Mouse (Mus musculus) neural tube, embryonic 15.5 days (tissue): Measurements from ENCODE around the gene Onecut3. TPM values are rescaled to one million over a fixed set of nuclear protein-coding genes. Genes with fewer than 3 reads are reported as not detected.

ENCODE experiments used
- ATAC-seq: fragments of 200-750 bp; cut with Nextera tagmentation; 2 replicates; pipeline ENCODE4 v1.8.0; 2017; ENCODE audit warnings: mild to moderate bottlenecking, moderate TSS enrichment, moderate library complexity; ENCODE audit not compliant: low FRiP score
- H3K27ac ChIP-seq: fragments of 300-500 bp; sonication (generic); replicated peaks from 2 replicates; pipeline ENCODE4 v1.5.1; 2015; ENCODE audit warnings: mild to moderate bottlenecking, inconsistent platforms
- H3K27me3 ChIP-seq: fragments of 300-500 bp; sonication (generic); replicated peaks from 2 replicates; pipeline ENCODE4 v1.6.1; 2015; ENCODE audit warnings: inconsistent platforms
- H3K36me3 ChIP-seq: fragments of 300-500 bp; sonication (generic); 2 replicates; pipeline ENCODE4 v1.6.1; 2015; ENCODE audit warnings: inconsistent platforms
- H3K4me1 ChIP-seq: fragments of 300-500 bp; sonication (generic); 2 replicates; pipeline ENCODE4 v1.6.1; 2015; ENCODE audit warnings: inconsistent platforms
- H3K4me2 ChIP-seq: fragments of 300-500 bp; sonication (generic); 2 replicates; pipeline ENCODE4 v1.6.1; 2015; ENCODE audit warnings: inconsistent platforms, mild to moderate bottlenecking, moderate library complexity
- H3K4me3 ChIP-seq: fragments of 300-500 bp; sonication (generic); replicated peaks from 2 replicates; pipeline ENCODE4 v1.5.1; 2015; ENCODE audit warnings: mild to moderate bottlenecking, inconsistent platforms
- H3K9ac ChIP-seq: fragments of 300-500 bp; sonication (generic); replicated peaks from 2 replicates; pipeline ENCODE4 v1.6.1; 2015; ENCODE audit warnings: mild to moderate bottlenecking, inconsistent platforms
- H3K9me3 ChIP-seq: fragments of 300-500 bp; sonication (generic); replicated peaks from 2 replicates; pipeline ENCODE4 v1.6.1; 2016; ENCODE audit warnings: inconsistent platforms
- WGBS: fragments of 180-500 bp; shearing (Covaris S2); methylation state at CpG from one replicate; pipeline ENCODE4 v1.1.7; 2015; ENCODE audit warnings: mixed read lengths; 5-methylcytosine and 5-hydroxymethylcytosine counted together
- polyA plus RNA-seq: library from polyadenylated mRNA; unstranded; fragments of >200 nt; fragmentation: Nextera tagmentation; extraction: Ambion mirVana; gene quantifications from 2 replicates; pipeline ENCODE4 v1.2.1, GENCODE M21; 2015

Gene Onecut3
- polyA plus RNA-seq, 1 experiment from 2014 or later = 1.0 TPM

DNA sequence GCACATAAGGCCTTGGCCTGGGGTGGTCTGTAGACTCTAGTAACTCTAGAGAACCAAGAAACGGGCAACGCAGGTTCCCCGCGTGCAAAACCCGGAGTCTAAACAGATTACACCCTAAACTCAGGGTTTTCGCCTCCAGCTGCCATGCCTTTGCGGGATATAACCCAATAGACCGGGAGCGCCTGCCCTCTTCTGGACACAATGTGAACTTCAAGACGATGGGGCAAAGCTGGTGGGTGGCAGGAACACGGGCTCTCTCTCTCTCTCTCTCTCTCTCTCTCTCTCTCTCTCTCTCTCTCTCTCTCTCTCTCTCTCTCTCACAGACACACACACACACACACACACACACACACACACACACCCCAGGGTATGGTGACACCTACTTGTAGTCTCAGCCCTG, 11.6 kb downstream of the Onecut3 start:
- no peak overlapping the region for H3K4me2 ChIP-seq
- H3K27me3 ChIP-seq = peaks cover 73% of the 10 kb centered on the region
- H3K4me3 ChIP-seq = no peak overlapping the region
- H3K36me3 ChIP-seq = no peaks in the 10 kb centered on the region
- ATAC-seq = no peak
- H3K27ac ChIP-seq = no peak overlapping the region
- H3K9ac ChIP-seq = no peak overlapping the region; the same call in 1 of the 2 replicates
- H3K4me1 ChIP-seq = 0 out of 2 replicates have a peak, but pooled peaks cover 7% of the 10 kb centered on the region
- no peaks in the 10 kb centered on the region for H3K9me3 ChIP-seq
- WGBS = under 1% methylated on average over 11 of the region's 11 CpGs

DNA sequence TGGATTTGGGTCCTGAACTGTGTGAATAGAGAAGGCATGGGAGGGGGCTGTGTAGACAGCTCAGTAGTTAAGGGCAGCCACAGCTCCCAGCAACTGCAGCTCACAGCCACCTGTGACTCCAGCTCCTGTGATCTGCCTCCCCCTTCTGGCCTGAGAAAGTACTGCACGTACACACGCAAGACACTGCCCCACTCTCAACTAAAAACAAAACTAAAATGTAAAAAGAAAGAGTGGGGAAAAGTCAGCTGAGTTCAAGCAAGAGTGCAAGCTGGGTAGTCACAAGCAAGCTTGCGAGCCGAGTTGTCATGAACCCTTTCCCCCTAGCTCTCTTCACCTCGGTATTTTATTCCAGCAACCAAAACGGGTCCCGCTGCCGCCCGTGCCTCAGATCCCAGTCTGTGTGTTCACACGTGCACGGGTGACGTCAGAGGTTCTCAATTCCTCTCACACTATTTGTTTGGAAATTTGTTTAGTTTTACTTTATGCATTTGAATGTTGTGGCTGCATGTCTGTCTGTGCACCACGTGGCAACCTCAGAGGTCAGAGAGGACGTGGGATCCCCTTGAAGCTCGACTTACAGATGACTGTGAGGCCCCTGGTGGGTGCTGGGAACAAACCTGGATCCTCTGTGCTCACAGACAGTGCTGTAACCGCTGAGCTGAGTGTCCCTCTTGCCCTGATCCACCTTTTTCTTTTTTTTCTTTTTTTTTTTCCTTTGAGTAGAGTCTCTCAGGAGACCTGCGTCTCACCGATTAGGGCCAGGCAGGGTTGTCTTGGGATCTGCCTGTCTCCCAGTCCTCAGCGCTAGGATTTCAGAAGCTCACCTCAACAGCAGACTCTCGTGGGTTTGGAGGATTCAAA, 15.0 kb downstream of the Onecut3 start:
- Histone ChIP-seq H3K4me1 (peaks cover 18% of the 10 kb centered on the region; the same call in 1 of the 2 replicates), H3K27ac (no peak overlapping the region), H3K9ac (no peak overlapping the region), H3K9me3 (no peaks in the 10 kb centered on the region), H3K27me3 (peaks cover 75% of the 10 kb centered on the region), H3K4me2 (peak overlapping the region; percentile 48), H3K4me3 (peak overlapping the region; percentile 13; the same call in 1 of the 2 replicates), H3K36me3 (no peaks in the 10 kb centered on the region)
- ATAC-seq = peak; percentile 58; the same call in 1 of the 2 replicates
- WGBS = 8% methylated on average over 20 of the region's 20 CpGs

DNA sequence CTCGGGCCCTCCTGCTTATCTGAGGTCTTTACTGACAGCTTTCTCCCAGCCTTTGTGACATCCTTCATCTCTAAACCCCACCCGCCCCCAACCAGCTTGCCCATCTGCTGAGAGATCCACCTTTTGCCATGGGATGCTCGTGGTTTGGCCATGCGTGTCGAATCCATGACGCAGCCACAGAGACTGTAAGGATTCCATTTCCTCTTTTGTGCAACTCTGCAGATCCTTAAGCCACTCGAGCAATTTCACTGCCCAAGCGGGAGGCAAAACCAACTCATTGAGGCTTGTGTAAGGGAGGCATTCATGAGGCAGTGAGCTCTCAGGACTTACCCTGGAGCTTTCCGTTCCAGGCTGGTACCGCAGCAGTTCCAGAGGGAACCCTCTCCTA, 15.6 kb downstream of the Onecut3 start:
- no peak for ATAC-seq
- Histone ChIP-seq H3K4me1 (peaks cover 18% of the 10 kb centered on the region; the same call in 1 of the 2 replicates), H3K9me3 (no peaks in the 10 kb centered on the region), H3K36me3 (no peaks in the 10 kb centered on the region), H3K27ac (no peak overlapping the region), H3K9ac (no peak overlapping the region), H3K4me2 (no peak overlapping the region), H3K27me3 (peaks cover 74% of the 10 kb centered on the region), H3K4me3 (no peak overlapping the region)
- WGBS = 53% methylated on average over 10 of the region's 10 CpGs

DNA sequence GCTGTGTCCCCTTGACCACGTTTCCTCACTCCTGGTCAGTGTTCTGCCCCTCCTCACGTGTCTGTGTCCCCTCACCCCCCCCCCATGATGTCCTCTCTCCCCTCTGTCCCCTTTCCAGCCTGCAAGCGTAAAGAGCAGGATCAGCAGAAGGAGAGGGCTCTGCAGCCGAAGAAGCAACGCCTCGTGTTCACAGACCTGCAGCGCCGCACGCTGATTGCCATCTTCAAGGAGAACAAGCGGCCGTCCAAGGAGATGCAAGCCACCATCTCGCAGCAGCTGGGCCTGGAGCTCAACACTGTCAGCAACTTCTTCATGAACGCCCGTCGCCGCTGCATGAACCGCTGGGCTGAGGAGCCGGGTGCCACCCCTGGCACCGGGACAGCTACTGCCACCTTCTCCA, 19.1 kb downstream of the Onecut3 start:
- Histone ChIP-seq H3K4me3 (peak overlapping the region; percentile 14; the same call in 1 of the 2 replicates), H3K27ac (no peak overlapping the region)

DNA sequence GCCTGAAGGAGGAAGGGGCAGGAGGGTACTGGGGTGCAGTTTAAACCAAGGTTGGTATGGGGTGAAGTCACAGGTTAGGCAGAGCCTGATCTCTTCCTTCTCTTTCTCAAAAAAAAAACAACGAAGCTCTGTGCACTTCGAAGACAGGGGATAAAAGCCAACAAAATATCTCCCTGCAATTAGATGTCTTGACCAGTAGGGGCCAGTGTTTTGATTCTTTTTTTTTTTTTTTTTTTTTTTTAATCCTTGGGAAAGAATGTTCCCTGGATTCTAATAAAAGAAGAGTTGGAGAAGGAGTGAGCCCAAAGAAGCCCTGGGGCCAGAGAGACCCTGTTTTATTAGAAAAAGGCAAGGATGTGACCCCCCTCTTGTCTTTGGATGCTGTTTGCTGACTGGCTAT, 24.7 kb downstream of the Onecut3 start:
- no peak overlapping the region for H3K27ac ChIP-seq
- H3K9me3 ChIP-seq = no peaks in the 10 kb centered on the region
- peaks cover 8% of the 10 kb centered on the region; the same call in 1 of the 2 replicates for H3K27me3 ChIP-seq
- 0 out of 2 replicates have a peak, but pooled peaks cover 3% of the 10 kb centered on the region for H3K4me1 ChIP-seq
- no peaks in the 10 kb centered on the region; the same call in 1 of the 2 replicates for H3K36me3 ChIP-seq
- 78% methylated on average over 2 of the region's 2 CpGs for WGBS
- no peak overlapping the region for H3K4me3 ChIP-seq
- no peak overlapping the region for H3K9ac ChIP-seq
- no peak overlapping the region for H3K4me2 ChIP-seq
- no peak for ATAC-seq

More for the DNA sequence above, 19.1 kb downstream of the Onecut3 start:
- no peak for ATAC-seq
- peaks cover 18% of the 10 kb centered on the region; the same call in 1 of the 2 replicates for H3K4me1 ChIP-seq
- no peaks in the 10 kb centered on the region for H3K9me3 ChIP-seq
- H3K4me2 ChIP-seq = peak overlapping the region; percentile 43
- no peak overlapping the region for H3K9ac ChIP-seq
- H3K27me3 ChIP-seq = peaks cover 53% of the 10 kb centered on the region
- 7% methylated on average over 19 of the region's 19 CpGs for WGBS
- no peaks in the 10 kb centered on the region for H3K36me3 ChIP-seq

DNA sequence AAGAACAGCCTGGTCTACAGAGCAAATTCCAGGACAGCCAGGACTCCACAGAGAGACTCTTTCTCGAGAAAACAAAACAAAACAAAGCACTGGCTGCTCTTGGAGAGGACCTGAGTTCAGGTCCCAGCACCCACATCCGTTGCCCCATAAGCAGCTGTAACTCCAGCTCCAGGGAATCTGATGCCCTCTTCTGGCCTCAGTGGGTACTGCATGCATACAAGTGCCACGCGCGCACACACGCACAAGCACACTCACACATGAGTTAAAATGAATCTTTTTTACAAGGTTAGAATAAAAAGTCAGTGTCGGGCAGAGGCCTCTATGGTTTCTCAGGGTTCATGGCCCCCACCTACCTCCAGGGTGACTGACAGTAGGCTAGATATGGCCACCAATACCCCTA, 28.7 kb downstream of the Onecut3 start:
- Histone ChIP-seq H3K9ac (no peak overlapping the region), H3K4me1 (peaks cover 4% of the 10 kb centered on the region; the same call in 1 of the 2 replicates), H3K4me3 (no peak overlapping the region), H3K27ac (no peak overlapping the region), H3K4me2 (no peak overlapping the region), H3K9me3 (no peaks in the 10 kb centered on the region), H3K36me3 (no peaks in the 10 kb centered on the region; the same call in 1 of the 2 replicates), H3K27me3 (no peaks in the 10 kb centered on the region)
- WGBS = 94% methylated on average over 7 of the region's 7 CpGs
- no peak for ATAC-seq

DNA sequence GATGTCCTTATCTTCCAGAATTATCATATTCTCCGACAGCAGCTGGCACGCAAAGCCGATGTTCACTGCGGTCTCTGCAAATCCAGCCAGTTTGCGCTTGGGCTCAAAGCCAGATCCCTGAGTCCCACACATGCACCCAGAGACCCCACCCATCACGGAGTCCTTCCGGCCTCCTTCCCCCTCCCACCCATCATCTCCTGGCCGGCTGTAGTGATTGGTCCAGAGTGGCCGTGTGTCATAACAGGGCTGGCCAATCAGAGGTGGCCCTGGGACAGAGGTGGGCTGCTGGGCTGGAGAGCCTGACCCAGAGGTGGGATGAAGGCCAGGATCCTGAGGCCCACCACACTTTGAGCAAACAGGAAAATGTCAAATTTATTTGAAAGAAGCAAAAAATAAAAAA, 31.5 kb downstream of the Onecut3 start:
- Histone ChIP-seq H3K36me3 (no peaks in the 10 kb centered on the region; the same call in 1 of the 2 replicates), H3K4me3 (peak overlapping the region; percentile 19), H3K27ac (no peak overlapping the region), H3K9me3 (no peaks in the 10 kb centered on the region), H3K4me2 (peak overlapping the region; percentile 43), H3K4me1 (peaks cover 4% of the 10 kb centered on the region; the same call in 1 of the 2 replicates), H3K27me3 (no peaks in the 10 kb centered on the region), H3K9ac (no peak overlapping the region)
- ATAC-seq = peak; percentile 82
- 22% methylated on average over 9 of the region's 9 CpGs for WGBS

DNA sequence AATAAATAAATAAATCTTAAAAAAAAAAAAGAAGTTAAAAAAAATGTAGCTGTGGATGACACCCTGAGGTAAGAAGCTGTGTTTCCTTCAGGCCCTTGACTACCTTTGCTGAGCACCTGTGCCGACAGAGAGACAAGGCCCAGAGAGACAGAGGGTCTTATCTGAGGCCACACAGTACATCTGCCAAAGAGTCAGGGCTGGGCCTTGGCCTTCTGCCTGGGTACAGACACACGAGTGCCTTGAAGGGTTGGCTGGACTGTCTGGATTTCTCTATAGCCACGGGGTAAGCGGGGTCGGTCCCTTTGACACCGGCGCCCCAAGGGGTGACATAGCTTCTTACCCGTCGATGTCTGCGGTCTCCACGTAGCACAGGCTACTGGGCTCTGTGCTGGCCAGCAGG, 38.1 kb downstream of the Onecut3 start:
- H3K36me3 ChIP-seq = no peaks in the 10 kb centered on the region
- H3K27me3 ChIP-seq = peaks cover 33% of the 10 kb centered on the region
- no peak overlapping the region for H3K9ac ChIP-seq
- 86% methylated on average over 11 of the region's 11 CpGs for WGBS
- no peak overlapping the region for H3K4me3 ChIP-seq
- no peak overlapping the region for H3K4me2 ChIP-seq
- H3K27ac ChIP-seq = no peak overlapping the region
- no peak for ATAC-seq
- H3K4me1 ChIP-seq = peaks cover 6% of the 10 kb centered on the region; the same call in 1 of the 2 replicates
- no peaks in the 10 kb centered on the region for H3K9me3 ChIP-seq

DNA sequence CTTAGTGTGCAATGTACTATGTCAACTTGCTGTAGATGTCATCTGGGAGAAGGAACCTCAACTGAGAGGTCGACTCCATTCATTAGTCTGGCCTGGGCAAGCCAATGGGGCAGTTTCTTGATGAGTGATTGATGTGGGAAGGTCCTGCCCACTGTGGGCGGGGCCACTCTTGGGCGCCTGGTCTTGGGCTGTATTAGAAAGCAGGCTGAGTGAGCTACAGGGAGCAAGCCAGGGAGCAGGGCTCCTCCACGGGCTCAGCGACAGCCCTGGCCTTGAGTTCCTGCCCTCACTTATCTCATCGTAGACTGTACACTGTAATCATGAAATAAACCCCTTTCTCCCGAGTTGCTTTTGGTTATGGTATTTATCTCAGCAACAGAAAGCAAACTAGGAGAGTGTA, 39.1 kb downstream of the Onecut3 start:
- no peak overlapping the region for H3K4me2 ChIP-seq
- no peaks in the 10 kb centered on the region for H3K9me3 ChIP-seq
- H3K4me1 ChIP-seq = peaks cover 8% of the 10 kb centered on the region
- H3K36me3 ChIP-seq = no peaks in the 10 kb centered on the region
- no peak for ATAC-seq
- H3K27ac ChIP-seq = no peak overlapping the region
- no peak overlapping the region for H3K4me3 ChIP-seq
- 22% methylated on average over 7 of the region's 7 CpGs for WGBS
- H3K27me3 ChIP-seq = peaks cover 42% of the 10 kb centered on the region
- H3K9ac ChIP-seq = no peak overlapping the region

DNA sequence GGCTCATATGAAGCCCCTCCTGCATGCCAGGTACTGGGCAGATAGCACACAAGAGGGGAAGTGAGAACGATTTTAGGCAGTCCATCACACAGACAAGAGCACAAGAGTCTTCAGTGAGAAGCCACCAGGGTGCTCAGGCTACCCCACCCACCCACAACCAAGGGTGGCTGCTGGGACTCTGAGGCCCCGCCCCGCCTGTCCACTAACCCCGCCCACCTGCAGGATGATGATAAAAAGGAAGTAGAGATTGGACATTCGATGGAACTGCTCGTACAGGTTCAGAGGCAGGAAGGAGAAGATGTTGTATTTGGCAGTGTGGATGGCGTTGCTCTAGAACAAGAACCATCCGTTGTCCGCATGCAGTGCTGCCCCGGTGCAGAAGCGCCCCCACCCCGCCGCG, 40.4 kb downstream of the Onecut3 start:
- Histone ChIP-seq H3K36me3 (no peaks in the 10 kb centered on the region), H3K27me3 (peaks cover 47% of the 10 kb centered on the region), H3K4me1 (peaks cover 13% of the 10 kb centered on the region), H3K27ac (no peak overlapping the region), H3K4me3 (no peak overlapping the region), H3K4me2 (peak overlapping the region; percentile 13; the same call in 1 of the 2 replicates), H3K9ac (no peak overlapping the region), H3K9me3 (no peaks in the 10 kb centered on the region)
- no peak for ATAC-seq
- WGBS = 14% methylated on average over 14 of the region's 14 CpGs

DNA sequence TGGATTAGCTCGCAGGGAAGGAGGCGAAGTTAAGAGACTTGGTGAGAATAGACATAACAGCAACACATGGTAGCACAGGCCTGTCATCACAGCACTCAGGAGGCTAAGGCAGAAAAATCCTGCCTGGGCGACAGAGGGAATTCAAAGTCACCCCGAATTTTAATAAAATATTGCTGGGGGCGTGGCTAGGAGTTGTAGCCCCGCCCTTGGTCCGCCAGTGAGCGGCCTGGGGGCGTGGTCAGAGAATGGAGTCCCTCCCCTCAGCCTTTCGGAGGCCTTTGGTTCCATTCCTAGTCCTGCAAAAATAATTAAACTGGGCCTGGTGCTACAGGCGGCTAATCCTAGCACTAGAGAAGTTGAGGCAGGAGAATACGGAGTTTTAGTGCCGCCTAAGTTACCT, 41.1 kb downstream of the Onecut3 start:
- ATAC-seq = no peak
- Histone ChIP-seq H3K4me1 (peaks cover 13% of the 10 kb centered on the region), H3K27ac (no peak overlapping the region), H3K36me3 (no peaks in the 10 kb centered on the region), H3K9me3 (no peaks in the 10 kb centered on the region), H3K27me3 (peaks cover 47% of the 10 kb centered on the region), H3K4me2 (peak overlapping the region; percentile 13; the same call in 1 of the 2 replicates), H3K4me3 (no peak overlapping the region), H3K9ac (no peak overlapping the region)
- 9% methylated on average over 13 of the region's 13 CpGs for WGBS

DNA sequence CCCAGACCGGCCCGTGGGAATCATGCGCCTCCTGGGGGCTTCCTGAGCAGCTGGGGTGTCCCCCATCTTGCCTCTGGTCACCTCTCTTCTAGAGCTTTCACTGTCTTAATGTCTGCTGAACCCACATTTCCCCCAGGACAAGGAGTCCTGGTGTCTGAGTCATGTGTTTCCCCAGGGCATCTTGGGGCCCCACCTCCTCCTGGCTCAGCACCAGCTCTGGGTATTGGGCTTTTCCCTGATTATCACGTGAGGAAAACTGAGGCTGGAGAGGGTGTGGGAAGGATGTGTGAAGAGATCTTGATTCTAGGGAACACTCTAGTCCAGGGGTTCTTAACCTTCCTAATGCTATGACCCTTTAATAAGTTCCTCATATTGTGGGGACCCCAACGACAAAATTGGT, 43.5 kb downstream of the Onecut3 start:
- peaks cover 47% of the 10 kb centered on the region for H3K27me3 ChIP-seq
- H3K9ac ChIP-seq = no peak overlapping the region
- no peak for ATAC-seq
- H3K36me3 ChIP-seq = peaks cover 24% of the 10 kb centered on the region
- H3K4me1 ChIP-seq = peaks cover 13% of the 10 kb centered on the region
- H3K4me3 ChIP-seq = no peak overlapping the region
- WGBS = 70% methylated on average over 5 of the region's 5 CpGs
- no peak overlapping the region for H3K27ac ChIP-seq
- H3K4me2 ChIP-seq = no peak overlapping the region
- H3K9me3 ChIP-seq = no peaks in the 10 kb centered on the region
